Mouse (Mus musculus) testis, postnatal 10 days (tissue): ENCODE results near the gene Hdac7.

Source experiments
- DNase-seq: peaks from one replicate; pipeline ENCODE4 v3.0.0; 2021; ENCODE audit warnings: low spot score

Gene Hdac7

DNA sequence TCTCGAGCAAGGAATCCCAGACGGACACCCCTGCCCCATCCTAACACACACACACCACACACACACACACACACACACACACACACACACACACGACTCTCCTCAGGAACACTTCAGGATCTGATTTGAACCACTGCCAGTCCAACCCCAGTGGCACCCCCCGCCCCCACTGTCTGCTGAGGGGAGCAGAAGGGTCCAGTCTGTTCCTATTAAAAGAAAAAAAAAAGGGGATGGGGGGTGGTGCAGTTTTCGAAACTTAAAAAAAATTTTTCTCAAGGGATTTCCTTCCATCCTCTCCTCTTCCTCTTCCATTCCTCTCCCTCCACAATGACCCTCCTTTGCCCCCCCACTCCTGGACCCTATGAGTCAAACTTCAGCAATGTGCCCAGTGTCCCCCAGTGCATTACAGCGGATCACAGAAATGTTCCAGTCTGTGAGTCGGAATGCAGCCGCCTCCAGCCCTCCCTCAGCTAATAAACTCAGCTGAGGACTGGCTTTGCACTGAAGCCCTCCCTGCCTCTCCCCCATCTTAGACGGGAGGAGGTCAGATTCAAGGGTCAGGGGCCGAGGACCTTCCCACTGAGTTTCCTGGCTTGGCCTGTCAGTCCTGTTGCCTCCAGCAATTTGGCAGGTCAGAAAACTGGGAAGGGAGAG, 12.2 kb downstream of the Hdac7 start:
- peak; percentile 80 for DNase-seq

DNA sequence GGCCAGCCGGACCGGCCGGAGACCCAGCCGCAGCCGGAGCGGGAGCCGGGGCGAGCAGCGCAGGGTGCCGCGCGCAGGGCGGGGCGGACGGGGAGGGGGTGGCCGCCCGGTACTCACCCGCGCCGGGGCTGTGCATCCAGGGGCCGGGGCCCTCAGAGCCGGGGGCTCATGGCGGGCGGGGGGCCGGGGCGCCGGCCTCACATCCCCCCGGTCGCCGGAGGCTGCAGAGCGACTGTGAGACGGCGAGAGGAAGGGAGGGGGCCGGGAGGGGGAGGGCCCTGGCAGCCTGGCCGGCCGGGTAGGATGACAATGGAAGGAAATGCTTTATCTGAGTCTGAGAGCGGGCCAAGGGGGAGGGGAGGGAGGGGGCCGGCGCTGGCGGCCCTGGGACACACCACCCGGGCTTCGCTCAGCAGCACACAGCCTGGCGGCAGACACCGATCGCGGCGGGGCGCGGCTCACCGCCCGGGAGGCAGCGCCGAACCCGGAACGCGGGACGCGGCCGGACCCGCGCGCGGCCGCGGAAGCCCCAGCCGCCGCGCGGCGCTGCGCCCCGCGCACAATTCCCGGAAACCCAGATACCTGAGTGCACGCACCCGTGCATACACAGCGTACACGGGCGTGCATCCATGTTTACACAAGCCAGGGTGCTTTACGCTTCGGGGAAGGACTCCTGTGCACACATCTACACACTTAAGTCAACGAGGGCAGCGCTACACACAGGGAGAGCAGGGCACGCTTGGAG, 12.9 kb downstream of the Hdac7 start:
- peak; percentile 68 for DNase-seq

DNA sequence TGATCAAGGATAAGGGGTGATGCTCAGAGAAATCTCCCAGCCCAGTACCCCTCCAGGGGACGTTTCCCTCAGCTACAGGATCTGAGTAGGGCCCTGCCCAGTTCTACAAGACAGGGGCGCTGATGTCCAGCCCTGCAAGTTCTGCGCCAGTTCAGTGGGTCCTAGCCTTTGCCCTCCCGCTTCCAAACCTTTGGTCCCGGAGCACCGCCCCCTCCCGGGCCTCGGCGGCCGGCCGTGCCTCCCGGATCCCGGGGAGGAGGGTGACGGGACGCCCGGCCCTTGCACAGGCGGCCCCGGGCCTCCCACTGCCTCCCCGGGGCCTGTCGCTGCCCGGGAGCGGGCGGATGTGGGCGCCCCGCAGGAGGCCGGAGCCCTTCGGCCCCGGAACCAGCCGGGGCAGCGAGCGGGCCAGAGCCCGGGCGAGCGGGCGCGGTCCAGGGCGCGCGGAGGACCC, 13.5 kb downstream of the Hdac7 start:
- peak; percentile 64 for DNase-seq

DNA sequence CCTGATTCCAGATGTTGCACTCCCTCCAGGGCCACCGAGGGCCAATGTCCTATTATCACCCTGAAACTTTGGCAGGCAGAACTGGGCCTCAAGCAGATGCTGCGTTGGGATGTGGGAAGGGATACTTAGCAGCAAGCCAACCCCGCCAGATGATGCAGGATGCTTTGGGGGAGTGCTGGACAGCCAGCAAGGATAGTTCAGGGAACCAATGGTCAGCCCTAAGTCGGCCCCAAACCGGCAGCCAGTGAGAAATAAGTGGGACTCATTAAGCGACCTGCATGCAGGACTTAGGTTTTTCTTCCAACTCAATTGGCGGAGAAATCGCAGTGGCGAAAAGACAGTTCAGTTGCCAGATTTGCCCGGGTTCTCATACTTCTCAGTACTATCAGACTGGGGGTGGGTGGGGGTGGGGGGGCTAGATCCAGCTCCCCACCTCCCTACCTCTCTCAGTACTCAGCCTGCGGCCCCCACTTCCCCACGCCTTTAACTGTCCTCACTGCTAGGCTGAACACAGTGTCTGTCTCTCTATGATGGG, 14.0 kb downstream of the Hdac7 start:
- no peak for DNase-seq

DNA sequence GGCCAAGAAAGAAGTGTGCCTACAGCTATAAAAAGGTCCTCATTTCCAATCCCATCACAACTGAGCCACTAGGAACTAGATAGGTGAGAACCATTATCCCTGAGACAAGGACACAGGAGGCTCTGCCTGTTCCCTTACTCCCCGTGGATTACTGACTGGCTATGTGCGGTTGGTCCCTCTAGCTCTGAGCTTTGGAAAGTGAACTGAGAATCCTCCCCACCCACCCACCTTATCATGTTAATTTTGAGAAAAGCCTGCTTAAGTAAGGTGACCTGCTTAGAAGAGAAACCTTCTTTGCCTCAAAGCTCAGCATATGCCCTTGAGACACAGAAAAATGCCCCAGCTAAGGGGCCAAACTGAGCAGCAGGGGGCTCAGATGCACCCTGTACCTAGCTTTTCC, 14.9 kb downstream of the Hdac7 start:
- DNase-seq, result no peak

DNA sequence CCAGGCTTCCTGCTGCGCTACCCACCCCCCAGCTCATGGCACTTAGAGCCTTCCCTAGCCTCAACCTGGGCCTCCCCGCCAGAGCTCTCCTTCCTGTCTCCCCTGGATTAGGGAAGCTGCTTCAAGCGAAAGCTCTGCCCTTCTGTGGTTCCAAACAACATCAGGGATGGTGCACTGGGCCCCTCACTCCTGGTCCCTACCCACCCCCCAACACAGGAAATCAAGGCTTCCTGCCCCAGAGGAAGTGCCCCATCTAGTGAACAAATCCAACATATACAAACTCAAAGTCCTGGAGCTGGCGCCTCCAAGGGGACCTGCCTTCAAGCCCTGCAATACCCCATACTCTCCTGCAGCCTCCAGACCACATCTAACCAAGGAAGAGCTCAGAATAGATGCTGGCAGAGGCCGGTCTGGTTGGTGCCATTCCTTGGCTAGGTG, 15.4 kb downstream of the Hdac7 start:
- DNase-seq, result no peak

DNA sequence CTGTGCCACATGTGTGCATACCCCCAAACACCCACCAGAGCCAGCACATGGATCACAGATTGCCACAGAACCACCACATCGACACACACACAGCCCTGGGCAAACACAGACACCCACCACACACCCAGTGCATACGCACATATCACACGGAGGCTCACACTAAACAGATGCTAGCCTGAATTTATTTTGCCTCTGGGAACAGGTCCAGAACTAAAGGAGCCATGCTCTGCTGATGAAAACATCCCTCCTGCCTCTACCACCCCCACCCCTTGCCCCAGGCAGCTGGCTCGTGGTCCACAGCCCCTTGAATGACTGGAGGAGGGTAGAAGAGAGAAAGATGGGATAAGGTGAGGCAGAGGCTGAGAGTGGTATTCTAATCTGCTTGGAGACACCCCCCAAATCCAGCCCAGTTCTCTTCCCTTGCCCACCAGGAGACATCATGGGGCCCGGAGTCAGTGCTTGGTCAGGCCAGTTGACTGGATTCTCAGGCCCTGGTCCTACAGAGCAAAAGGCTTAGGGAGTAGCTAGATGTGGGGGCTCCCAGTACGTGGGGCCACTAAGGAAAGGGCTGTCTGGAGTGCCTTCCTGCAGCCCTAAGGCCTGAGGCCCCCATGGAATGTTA, 16.0 kb downstream of the Hdac7 start:
- no peak for DNase-seq

DNA sequence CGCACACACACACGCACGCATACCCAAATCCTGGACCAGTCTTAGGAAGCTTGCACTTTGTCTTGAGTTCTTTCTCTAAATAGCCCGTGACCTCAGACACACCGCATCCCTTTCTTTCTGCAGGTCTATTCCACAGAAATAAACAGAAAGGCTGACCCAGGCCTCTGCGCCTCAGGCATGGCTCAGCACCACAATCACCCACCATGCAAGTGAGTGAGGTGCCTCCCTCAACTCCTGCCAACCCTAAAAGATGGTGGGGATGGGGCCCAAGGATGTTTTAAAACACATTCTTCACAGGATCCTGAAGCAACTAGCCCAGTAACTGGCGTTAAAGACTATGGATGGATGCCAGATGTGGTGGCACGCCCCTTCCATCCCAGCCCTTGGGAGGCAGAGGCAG, 16.9 kb downstream of the Hdac7 start:
- DNase-seq, result no peak

DNA sequence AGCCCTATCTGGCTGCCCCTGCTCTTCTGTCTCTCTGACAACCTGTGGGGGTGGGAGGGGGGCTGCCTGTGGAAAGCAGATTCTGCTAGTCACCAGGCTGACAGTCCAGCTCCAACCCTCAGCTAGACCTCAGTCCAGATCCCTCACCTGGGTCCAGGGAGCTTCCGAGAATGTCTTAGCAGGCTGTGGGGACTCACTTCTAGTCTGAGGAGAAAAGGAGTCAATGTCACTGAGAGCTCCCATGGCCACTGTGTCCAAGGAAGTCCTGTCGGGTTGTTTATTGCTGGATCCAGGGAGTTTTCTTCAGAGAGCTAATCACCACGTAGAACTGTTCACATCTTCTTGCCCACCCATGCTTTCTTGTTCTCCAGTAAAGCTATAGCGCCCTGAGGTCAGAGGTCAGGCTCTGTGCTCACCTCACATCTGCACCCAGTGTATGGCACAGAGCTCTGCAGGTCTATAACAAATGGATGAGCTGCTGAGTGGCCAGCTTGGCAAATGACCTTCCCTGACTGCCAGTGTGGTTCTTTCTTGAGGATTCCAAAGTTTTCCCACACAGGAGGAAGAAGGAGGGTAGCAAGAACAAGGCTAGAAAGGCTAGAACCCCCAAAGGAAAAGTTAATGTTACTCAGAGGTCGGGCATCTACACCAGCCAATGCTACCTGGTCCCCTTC, 17.6 kb downstream of the Hdac7 start:
- DNase-seq, result no peak

DNA sequence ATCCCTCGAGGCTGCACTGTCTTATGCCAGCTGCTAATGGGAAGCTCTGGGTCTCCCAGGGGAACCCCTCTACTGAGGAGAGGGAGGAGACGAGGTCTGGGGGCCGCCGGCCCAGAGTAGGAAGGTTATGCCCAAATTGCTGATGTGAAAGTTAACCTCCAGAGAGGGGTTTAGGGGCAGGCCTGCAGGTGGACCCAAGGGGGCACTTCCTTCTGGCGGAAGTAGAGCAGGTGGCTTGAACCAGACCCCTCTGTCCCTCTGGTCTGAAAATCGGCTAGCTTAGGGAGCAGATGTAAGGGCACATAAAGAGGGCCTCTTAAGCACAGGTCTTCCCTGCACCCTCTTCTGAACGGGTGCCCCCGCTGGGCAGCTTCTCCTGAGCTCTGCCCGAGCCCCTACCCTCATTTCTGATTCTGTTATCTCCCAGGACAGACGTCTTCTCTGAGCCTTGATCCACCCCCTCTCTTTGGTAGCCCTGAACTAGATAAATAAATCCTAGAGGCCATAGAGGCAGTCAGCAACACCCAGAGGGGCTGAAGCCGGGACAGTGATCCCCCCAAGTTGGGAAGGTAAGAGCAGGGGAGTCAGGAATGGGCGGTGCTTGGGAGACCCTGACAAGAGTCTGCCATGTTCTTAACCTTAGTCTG, 18.2 kb downstream of the Hdac7 start:
- no peak for DNase-seq

DNA sequence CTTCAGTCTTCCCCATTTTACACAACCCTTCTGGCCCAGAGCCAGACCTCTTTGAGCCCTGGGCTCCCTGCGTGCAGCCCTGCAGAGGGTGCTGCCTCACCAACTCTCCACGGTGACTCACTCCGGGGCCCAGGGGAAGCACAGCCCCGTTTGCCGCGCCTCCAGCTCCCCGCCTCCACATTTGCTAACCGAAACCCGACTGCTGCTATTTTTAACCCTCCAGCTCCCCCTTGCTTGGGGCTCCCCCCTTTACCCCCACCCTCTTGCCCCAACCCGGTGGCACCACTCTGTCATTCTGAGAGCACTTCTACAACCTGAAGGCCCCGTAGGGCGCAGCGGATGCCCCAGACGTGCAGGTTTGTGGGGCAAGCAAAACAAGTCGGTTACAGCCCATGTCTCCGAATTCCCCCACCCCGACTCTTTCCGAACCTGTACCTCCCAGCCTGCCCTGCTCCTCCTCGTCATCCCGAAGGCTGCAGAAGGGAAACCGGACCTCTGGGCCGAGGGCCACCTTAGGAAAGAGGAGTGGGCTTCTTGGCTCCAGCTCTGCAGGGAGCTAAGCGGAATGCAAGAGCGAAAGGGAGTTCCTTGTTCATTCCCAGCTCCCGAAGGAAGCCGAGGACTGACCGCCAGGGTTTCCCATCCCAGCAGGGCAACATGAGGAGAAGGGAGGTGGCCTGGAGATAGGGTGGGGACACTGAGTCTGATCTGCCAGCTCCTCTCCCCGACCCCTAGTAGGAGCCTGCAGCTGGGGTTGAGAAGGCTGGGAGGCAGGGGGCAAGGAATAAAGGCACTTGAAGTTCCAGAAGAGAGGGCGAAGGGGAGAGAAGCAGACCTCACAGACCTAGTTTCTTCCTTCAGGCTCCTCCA, 19.0 kb downstream of the Hdac7 start:
- DNase-seq, result peak; percentile 85

DNA sequence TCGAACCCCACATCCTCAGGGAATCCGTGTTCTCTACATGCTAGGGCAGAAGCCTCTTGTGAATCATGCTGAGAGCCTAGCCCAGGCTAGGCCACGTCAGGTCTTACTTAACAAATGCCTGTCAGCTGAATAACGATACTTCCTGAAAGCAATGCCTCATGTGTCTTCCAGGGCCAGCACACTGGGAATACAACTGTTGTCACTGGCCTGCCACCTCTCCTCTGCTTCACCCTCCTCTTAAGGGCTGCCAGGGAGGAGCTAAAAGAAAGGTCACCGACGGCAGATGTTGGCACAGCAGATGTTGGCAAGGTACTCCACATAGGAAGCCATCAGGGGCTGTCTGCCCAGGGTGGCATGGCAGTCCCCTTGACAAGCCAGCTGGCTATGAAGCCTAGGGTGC, 20.3 kb downstream of the Hdac7 start:
- DNase-seq, result no peak

DNA sequence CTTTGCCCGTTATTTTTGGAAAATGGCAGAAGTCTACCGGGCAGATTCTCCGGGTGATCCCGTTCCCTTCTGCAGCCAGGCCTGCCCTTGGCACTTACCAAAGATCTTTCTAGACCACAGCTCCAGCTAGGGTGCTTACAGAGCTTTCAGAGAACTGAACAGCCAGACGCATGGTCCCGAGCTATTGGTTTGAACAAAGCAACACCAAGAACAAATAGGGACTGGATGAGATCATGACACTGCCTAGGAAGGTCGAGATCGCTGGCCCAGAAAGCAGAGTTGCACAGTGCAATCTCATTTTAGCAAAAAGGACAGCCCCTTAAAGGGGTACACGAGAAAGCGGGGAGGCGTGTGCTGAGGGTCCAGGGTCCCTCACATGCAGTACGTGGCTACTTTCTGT, 20.8 kb downstream of the Hdac7 start:
- DNase-seq, result no peak

DNA sequence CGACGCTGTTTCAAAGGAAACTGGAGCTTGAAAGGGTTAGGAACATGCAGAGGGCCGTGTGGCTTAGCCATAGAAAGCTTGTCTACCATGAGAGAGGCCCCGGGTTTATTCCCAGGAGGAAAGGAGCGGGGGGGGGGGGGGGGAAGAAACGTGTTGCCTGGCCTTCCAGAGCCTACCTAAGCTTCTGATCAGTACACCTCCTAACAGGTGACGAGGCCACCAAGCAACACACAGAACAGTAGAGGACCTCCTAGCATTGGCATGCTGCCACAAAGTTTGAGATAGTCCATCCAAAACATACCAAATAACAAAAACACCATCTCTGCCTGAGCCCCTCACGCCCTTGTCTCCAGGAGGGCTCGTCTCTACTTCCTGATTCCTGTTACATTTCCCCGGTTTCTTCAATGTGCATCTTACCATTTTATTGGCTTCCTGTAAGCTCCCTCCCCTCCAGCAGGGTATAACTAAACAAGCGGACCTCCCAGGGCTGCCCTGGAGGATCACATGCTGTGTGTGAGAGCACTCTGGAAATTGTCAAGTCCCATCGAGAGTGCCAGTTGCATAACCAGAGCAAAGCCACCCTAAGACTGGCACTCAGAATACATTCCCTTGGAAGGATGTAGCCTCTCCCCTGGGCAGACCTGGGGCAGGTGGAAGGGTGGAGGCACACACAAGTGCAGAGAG, 21.6 kb downstream of the Hdac7 start:
- DNase-seq, result no peak

DNA sequence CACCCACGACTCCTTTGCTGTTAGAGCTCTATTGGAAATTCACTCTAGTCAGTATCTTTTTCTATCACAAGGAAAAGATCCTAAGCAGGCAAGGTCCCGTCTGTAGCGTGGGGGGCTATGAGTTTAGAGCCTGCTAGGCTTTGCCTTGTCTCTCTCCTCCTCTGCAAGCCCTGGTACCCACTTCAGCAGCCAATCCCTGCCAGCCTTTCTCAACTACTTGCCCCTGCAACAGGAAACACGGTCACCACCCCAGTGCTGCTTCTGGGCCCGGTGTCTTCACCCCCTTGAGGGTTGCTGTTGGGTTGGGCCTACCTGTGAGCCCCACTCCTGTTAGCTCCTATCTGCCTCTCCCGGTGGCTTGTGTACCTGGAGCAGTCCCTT, 22.3 kb downstream of the Hdac7 start:
- no peak for DNase-seq

DNA sequence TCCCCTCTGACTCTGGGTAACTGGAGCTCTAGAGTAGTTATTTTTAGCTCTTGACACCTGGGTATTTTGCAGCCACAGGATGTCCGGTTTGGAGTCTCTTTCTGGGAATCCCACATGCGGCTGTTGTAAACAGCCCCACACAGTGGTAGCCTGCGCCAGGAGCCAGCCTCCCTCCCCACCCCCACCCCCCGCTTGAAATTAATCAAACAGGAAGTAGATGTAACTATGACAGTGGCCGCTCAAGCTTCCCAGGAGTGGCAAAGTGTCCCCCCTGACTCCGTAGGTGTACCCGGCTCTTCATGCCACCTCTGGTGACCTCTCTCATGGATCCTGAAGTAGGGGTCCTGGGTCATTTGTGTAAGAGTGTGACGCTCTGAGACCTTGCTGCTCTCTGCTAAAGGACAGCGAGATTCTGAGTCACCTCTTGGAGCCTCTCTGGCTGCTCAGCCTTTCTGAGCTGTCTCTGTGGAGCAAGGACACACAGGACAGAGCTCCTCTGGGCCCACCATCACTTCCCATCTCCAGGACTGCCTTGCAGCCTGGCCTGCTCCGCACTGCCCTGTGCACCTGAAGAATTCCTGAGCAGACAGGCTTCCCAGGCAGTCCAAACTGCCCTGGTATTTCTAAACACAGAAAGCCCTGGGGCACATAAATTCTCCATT, 22.9 kb downstream of the Hdac7 start:
- no peak for DNase-seq

DNA sequence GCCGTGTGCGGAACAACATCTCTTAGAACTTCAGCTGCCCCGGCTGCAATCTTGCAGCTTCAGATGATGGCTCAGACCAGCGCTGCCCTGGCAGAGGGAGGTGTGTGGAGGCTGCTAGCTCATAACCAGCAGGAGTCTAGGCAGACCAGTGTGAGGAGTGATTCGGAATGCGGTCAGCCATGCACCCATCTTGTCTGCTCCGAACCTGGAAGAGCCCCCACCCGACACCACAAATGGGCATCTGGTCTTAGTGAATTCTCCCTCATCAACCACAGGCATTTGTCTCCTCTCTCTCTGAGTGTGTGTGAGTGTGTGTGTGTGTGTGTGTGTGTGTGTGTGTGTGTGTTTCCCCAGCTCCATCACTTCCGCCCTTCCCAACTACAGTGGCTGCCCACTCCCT, 24.4 kb downstream of the Hdac7 start:
- DNase-seq, result no peak

DNA sequence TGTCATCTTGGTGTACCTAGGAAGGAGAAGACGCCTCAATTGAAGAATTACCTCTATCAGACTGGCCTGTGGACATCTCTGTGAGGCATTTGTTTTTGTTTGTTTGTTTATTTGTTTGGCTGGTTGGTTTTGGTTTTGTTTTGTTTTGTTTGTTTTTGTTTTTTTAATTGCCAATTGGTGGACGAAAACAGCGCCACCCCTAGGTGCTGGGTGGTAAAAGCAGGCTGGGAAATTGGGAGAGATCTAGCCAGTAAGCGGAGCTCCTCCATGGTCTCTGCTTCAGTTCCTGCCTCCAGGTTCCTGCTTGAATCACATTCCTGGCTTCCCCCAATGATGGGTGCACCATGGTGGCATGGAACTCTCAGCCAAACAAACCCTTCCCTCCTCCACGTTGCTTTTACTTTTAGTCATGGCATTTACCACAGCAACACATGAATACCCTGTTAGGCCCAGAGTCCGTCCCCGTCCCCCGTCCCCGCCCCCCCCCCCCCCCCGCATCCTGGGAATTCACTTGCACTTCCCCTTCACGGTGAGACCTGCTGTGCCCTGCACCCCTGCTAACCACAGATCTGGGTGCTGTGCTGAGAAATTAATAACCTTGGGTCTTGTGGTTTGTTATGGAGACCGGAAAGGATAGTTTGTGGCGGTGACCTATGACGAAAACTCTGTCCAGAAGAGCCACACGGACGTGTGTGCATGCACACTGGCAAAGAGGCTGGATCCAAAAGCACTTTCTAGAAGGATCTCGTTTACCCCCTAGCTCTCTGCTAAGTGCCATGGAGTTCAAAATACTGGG, 27.9 kb downstream of the Hdac7 start:
- DNase-seq, result no peak

DNA sequence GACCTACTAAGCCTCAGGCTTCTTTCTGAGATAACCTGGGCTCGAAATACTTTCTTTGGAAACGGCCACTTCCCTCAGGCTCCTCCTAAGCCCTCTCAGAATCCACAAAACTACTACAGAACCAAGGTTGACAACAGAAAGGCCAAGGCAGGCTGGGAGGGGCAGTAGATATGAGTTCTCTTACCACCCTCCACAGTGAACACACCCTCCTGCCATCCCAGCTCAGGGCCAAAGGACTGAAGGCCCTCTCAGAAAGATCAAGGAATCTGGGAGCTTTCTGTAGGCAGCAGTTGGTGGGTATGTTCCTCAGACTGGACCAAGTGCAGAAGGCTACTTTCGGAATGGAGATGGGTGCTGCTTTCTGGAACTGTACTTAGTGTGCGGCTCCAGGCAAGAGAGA, 29.0 kb downstream of the Hdac7 start:
- DNase-seq, result no peak
